Mouse (Mus musculus): ENCODE data around the gene Ngly1. TPM values are rescaled to one million over a fixed set of nuclear protein-coding genes. Genes with fewer than 3 reads are reported as not detected.
A peak's percentile ranks its signal among the peaks of the same experiment; 100 is the strongest.
"Not testable (repeated sequence)": the region's sequence is repeated elsewhere in the genome, so short reads cannot be mapped to it uniquely, and the experiment has no call there.

Ngly1 gene
- polyA plus RNA-seq, 1 experiment from 2014 or later: 26.9 TPM

GRCm38 (mm10) chr14:16313073-16313472 lies 64.0 kb downstream of the Ngly1 start:
- not testable (repeated sequence) for H3K9ac ChIP-seq; H3K4me1 ChIP-seq (replicated peaks); H3K36me3 ChIP-seq; H3K4me2 ChIP-seq; H3K27me3 ChIP-seq; H3K4me3 ChIP-seq; H3K27ac ChIP-seq (replicated peaks); ATAC-seq (ENCODE audit: low read depth); H3K9me3 ChIP-seq
- WGBS: 82% methylated on average over 2 of the region's 2 CpGs

- Histone ChIP-seq H3K27ac (replicated peaks) (no peak overlapping the region; the same call in 1 of the 2 replicates), H3K4me3 (no peak overlapping the region), H3K36me3 (no peaks in the 10 kb centered on the region), H3K9ac (no peak overlapping the region), H3K27me3 (no peaks in the 10 kb centered on the region), H3K4me1 (replicated peaks) (peaks cover 6% of the 10 kb centered on the region; the same call in 1 of the 2 replicates), H3K4me2 (no peak overlapping the region), H3K9me3 (no peaks in the 10 kb centered on the region)
- WGBS: 66% methylated on average over 7 of the region's 7 CpGs
- ATAC-seq (ENCODE audit: low read depth): no peak
These were observed 64.9 kb downstream of the Ngly1 start for GRCm38 (mm10) chr14:16313936-16314521.

GRCm38 (mm10) chr14:16314842-16315241 lies 65.8 kb downstream of the Ngly1 start:
- Histone ChIP-seq H3K36me3 (no peaks in the 10 kb centered on the region), H3K4me3 (no peak overlapping the region), H3K27me3 (no peaks in the 10 kb centered on the region), H3K27ac (replicated peaks) (no peak overlapping the region), H3K4me1 (replicated peaks) (peaks cover 6% of the 10 kb centered on the region; the same call in 1 of the 2 replicates), H3K9ac (no peak overlapping the region), H3K4me2 (no peak overlapping the region), H3K9me3 (no peaks in the 10 kb centered on the region)
- ATAC-seq (ENCODE audit: low read depth): no peak
- 75% methylated on average over 2 of the region's 2 CpGs for WGBS

- Histone ChIP-seq H3K27me3 (no peaks in the 10 kb centered on the region), H3K4me3 (no peak overlapping the region), H3K9me3 (no peaks in the 10 kb centered on the region), H3K9ac (no peak overlapping the region), H3K4me1 (replicated peaks) (peaks cover 6% of the 10 kb centered on the region; the same call in 1 of the 2 replicates), H3K36me3 (no peaks in the 10 kb centered on the region), H3K4me2 (no peak overlapping the region), H3K27ac (replicated peaks) (no peak overlapping the region)
- 75% methylated on average over 1 of the region's 1 CpGs for WGBS
- ATAC-seq (ENCODE audit: low read depth): no peak
These were observed 67.6 kb downstream of the Ngly1 start for GRCm38 (mm10) chr14:16316715-16317114.

- Histone ChIP-seq H3K4me3 (no peak overlapping the region), H3K9ac (no peak overlapping the region), H3K36me3 (no peaks in the 10 kb centered on the region), H3K4me2 (no peak overlapping the region), H3K27ac (replicated peaks) (no peak overlapping the region), H3K9me3 (no peaks in the 10 kb centered on the region), H3K4me1 (replicated peaks) (no peaks in the 10 kb centered on the region), H3K27me3 (no peaks in the 10 kb centered on the region)
- no peak for ATAC-seq (ENCODE audit: low read depth)
- WGBS: 86% methylated on average over 2 of the region's 2 CpGs
These were observed 70.7 kb downstream of the Ngly1 start for GRCm38 (mm10) chr14:16319818-16320217.

GRCm38 (mm10) chr14:16324394-16324793 lies 75.3 kb downstream of the Ngly1 start:
- H3K9ac ChIP-seq: no peak overlapping the region
- WGBS: 89% methylated on average over 4 of the region's 4 CpGs
- H3K27me3 ChIP-seq: no peaks in the 10 kb centered on the region
- no peaks in the 10 kb centered on the region for H3K36me3 ChIP-seq
- ATAC-seq (ENCODE audit: low read depth): no peak
- no peak overlapping the region for H3K27ac ChIP-seq (replicated peaks)
- H3K4me2 ChIP-seq: no peak overlapping the region
- peaks cover 11% of the 10 kb centered on the region; the same call in 1 of the 2 replicates for H3K4me1 ChIP-seq (replicated peaks)
- H3K9me3 ChIP-seq: no peaks in the 10 kb centered on the region
- H3K4me3 ChIP-seq: no peak overlapping the region

GRCm38 (mm10) chr14:16325208-16325607 lies 76.1 kb downstream of the Ngly1 start:
- H3K36me3 ChIP-seq: no peaks in the 10 kb centered on the region
- H3K4me1 ChIP-seq (replicated peaks): peaks cover 11% of the 10 kb centered on the region; the same call in 1 of the 2 replicates
- no peak overlapping the region for H3K27ac ChIP-seq (replicated peaks)
- H3K27me3 ChIP-seq: no peaks in the 10 kb centered on the region
- no peak for ATAC-seq (ENCODE audit: low read depth)
- H3K4me2 ChIP-seq: no peak overlapping the region
- no peaks in the 10 kb centered on the region for H3K9me3 ChIP-seq
- no peak overlapping the region for H3K4me3 ChIP-seq
- no peak overlapping the region for H3K9ac ChIP-seq
- WGBS: 45% methylated on average over 1 of the region's 1 CpGs

- H3K9me3 ChIP-seq: no peaks in the 10 kb centered on the region
- 11% methylated on average over 2 of the region's 2 CpGs for WGBS
- H3K4me1 ChIP-seq (replicated peaks): peaks cover 11% of the 10 kb centered on the region; the same call in 1 of the 2 replicates
- H3K27me3 ChIP-seq: no peaks in the 10 kb centered on the region
- H3K4me2 ChIP-seq: no peak overlapping the region
- H3K27ac ChIP-seq (replicated peaks): no peak overlapping the region
- no peaks in the 10 kb centered on the region for H3K36me3 ChIP-seq
- H3K4me3 ChIP-seq: no peak overlapping the region
- ATAC-seq (ENCODE audit: low read depth): 0 out of 2 replicates have a peak, but pooled peaks have one; percentile 61
- H3K9ac ChIP-seq: no peak overlapping the region
These were observed 79.5 kb downstream of the Ngly1 start for GRCm38 (mm10) chr14:16328531-16328930.

GRCm38 (mm10) chr14:16328959-16329480 lies 79.9 kb downstream of the Ngly1 start:
- Histone ChIP-seq H3K9ac (no peak overlapping the region), H3K27ac (replicated peaks) (no peak overlapping the region), H3K4me2 (no peak overlapping the region), H3K4me3 (no peak overlapping the region), H3K9me3 (no peaks in the 10 kb centered on the region), H3K4me1 (replicated peaks) (peaks cover 11% of the 10 kb centered on the region; the same call in 1 of the 2 replicates), H3K27me3 (no peaks in the 10 kb centered on the region), H3K36me3 (no peaks in the 10 kb centered on the region)
- no peak for ATAC-seq (ENCODE audit: low read depth)
- WGBS: 43% methylated on average over 5 of the region's 5 CpGs

GRCm38 (mm10) chr14:16329756-16330155 lies 80.7 kb downstream of the Ngly1 start:
- no peak overlapping the region for H3K4me3 ChIP-seq
- no peaks in the 10 kb centered on the region for H3K9me3 ChIP-seq
- 86% methylated on average over 3 of the region's 3 CpGs for WGBS
- ATAC-seq (ENCODE audit: low read depth): no peak
- peaks cover 11% of the 10 kb centered on the region; the same call in 1 of the 2 replicates for H3K4me1 ChIP-seq (replicated peaks)
- no peak overlapping the region for H3K27ac ChIP-seq (replicated peaks)
- no peak overlapping the region for H3K9ac ChIP-seq
- no peaks in the 10 kb centered on the region for H3K36me3 ChIP-seq
- H3K4me2 ChIP-seq: no peak overlapping the region
- H3K27me3 ChIP-seq: no peaks in the 10 kb centered on the region

GRCm38 (mm10) chr14:16334260-16334659 lies 85.2 kb downstream of the Ngly1 start:
- 0 out of 2 replicates have a peak, but pooled peaks cover 2% of the 10 kb centered on the region for H3K4me1 ChIP-seq (replicated peaks)
- H3K9ac ChIP-seq: no peak overlapping the region
- no peaks in the 10 kb centered on the region for H3K36me3 ChIP-seq
- no peak overlapping the region for H3K4me3 ChIP-seq
- H3K27me3 ChIP-seq: no peaks in the 10 kb centered on the region
- no peak overlapping the region for H3K4me2 ChIP-seq
- no peak for ATAC-seq (ENCODE audit: low read depth)
- H3K9me3 ChIP-seq: no peaks in the 10 kb centered on the region
- H3K27ac ChIP-seq (replicated peaks): no peak overlapping the region
- WGBS: 91% methylated on average over 3 of the region's 3 CpGs

GRCm38 (mm10) chr14:16335835-16336417 lies 86.8 kb downstream of the Ngly1 start:
- Histone ChIP-seq H3K4me1 (replicated peaks) (no peaks in the 10 kb centered on the region), H3K4me3 (no peak overlapping the region), H3K9ac (no peak overlapping the region), H3K4me2 (no peak overlapping the region), H3K27ac (replicated peaks) (no peak overlapping the region), H3K27me3 (no peaks in the 10 kb centered on the region), H3K36me3 (no peaks in the 10 kb centered on the region), H3K9me3 (no peaks in the 10 kb centered on the region)
- 76% methylated on average over 3 of the region's 3 CpGs for WGBS
- no peak for ATAC-seq (ENCODE audit: low read depth)
